15 mouse cellular contexts compared by ENCODE assay signal in genomic region chr3:95685301-95685700, GRCm38 (mm10). TPM values are rescaled to one million over a fixed set of nuclear protein-coding genes. Genes with fewer than 3 reads are reported as not detected.
"Had no signal": no experiment of that assay in that cellular context is flagged by ENCODE, and none has a peak within 500 bp of the region (broad histone marks: within the 10 kb centered on the region; RNA-seq: fewer than 3 reads in every experiment).

No protein-coding gene starts in this region.

- H3K27me3 ChIP-seq: neural tube, embryonic 13.5 days; stomach, embryonic 15.5 days had no signal

- H3K4me3 ChIP-seq: limb, embryonic 12.5 days; midbrain, embryonic 12.5 days; neural tube, embryonic 13.5 days; stomach, embryonic 15.5 days had no signal

- H3K27ac ChIP-seq: limb, embryonic 12.5 days; liver, embryonic 14.5 days; midbrain, embryonic 12.5 days; neural tube, embryonic 13.5 days; stomach, embryonic 15.5 days had no signal

- DNase-seq: kidney, adult 9 months; kidney, postnatal 36 days; layer of hippocampus, adult 9-11 months; layer of hippocampus, postnatal 36 days; lung, adult 18-20 months; right cerebral cortex, postnatal 4 days; thymus, adult 18-20 months; thymus, postnatal 14 days had no signal

- H3K9me3 ChIP-seq: limb, embryonic 12.5 days; midbrain, embryonic 12.5 days; neural tube, embryonic 13.5 days; stomach, embryonic 15.5 days had no signal

- ATAC-seq: midbrain, embryonic 16.5 days had no signal

- H3K9ac ChIP-seq: limb, embryonic 12.5 days; liver, embryonic 14.5 days; midbrain, embryonic 12.5 days; neural tube, embryonic 13.5 days; stomach, embryonic 15.5 days had no signal

- H3K4me2 ChIP-seq: limb, embryonic 12.5 days; midbrain, embryonic 12.5 days; neural tube, embryonic 13.5 days; stomach, embryonic 15.5 days had no signal

- H3K36me3 ChIP-seq: limb, embryonic 12.5 days; midbrain, embryonic 12.5 days; neural tube, embryonic 13.5 days; stomach, embryonic 15.5 days had no signal

RNA-seq across cellular contexts. Expression of gene Adamtsl4, which starts 2.4 kb away (rescaled TPM):
- total RNA-seq: megakaryocyte-erythroid progenitor cell, adult 5-6 weeks had no signal
